Mouse (Mus musculus) spleen, adult 2 months (tissue): ENCODE data around the gene Myo18a. TPM values are rescaled to one million over a fixed set of nuclear protein-coding genes. Genes with fewer than 3 reads are reported as not detected.

Experiments used
- DNase-seq, 2 experiments: peaks; one replicate each; pipeline versions ENCODE4 v3.0.0 to v3.0.0-alpha.2; 2012 to 2021; ENCODE audit warnings: low spot score in 2 of 2, low read depth in 1 of 2
- H3K27ac ChIP-seq: fragments of 200-500 bp; 2 replicates; pipeline ENCODE4 v1.5.1; 2012; ENCODE audit warnings: low read length, inconsistent platforms; ENCODE audit not compliant: insufficient read depth
- H3K27me3 ChIP-seq: fragments of 200-500 bp; 2 replicates; pipeline ENCODE4 v1.6.1; 2012; ENCODE audit warnings: mild to moderate bottlenecking, moderate library complexity, low read length, inconsistent platforms; ENCODE audit not compliant: control insufficient read depth, insufficient read depth
- H3K36me3 ChIP-seq: fragments of 200-500 bp; 2 replicates; pipeline ENCODE4 v1.6.1; 2012; ENCODE audit warnings: mild to moderate bottlenecking, low read length, inconsistent platforms; ENCODE audit not compliant: control insufficient read depth, insufficient read depth
- H3K4me1 ChIP-seq: fragments of 200-500 bp; 2 replicates; pipeline ENCODE4 v1.6.1; 2011; ENCODE audit warnings: inconsistent platforms; ENCODE audit not compliant: control insufficient read depth, insufficient read depth, insufficient read length
- H3K4me3 ChIP-seq: fragments of 200-500 bp; 2 replicates; pipeline ENCODE4 v1.5.1; 2011; ENCODE audit warnings: mild to moderate bottlenecking, inconsistent platforms; ENCODE audit not compliant: insufficient read depth, insufficient read length; ENCODE audit errors: extremely low read depth
- CTCF ChIP-seq: fragments of 200-500 bp; IDR thresholded peaks from 2 replicates; pipeline ENCODE4 v1.5.1; 2011; ENCODE audit warnings: mild to moderate bottlenecking, inconsistent platforms; ENCODE audit not compliant: insufficient read depth, insufficient read length, insufficient replicate concordance; ENCODE audit errors: extremely low read depth
- POLR2A ChIP-seq: fragments of 200-500 bp; IDR thresholded peaks from 2 replicates; pipeline ENCODE4 v1.6.1; 2011; ENCODE audit warnings: low read depth, low read length, inconsistent platforms
- WGBS: fragments of 180-500 bp; shearing (Covaris S2); methylation state at CpG from one replicate; pipeline ENCODE4 v1.1.7; 2018; 5-methylcytosine and 5-hydroxymethylcytosine counted together
- polyA plus RNA-seq: library from polyadenylated mRNA; depleted of rRNA; stranded (reverse); fragments of >200 nt; gene quantifications from 2 replicates; pipeline ENCODE4 v1.2.3, GENCODE M21; 2012

Myo18a gene
- polyA plus RNA-seq, 1 experiment = 52.3 TPM

- TF ChIP-seq POLR2A (no peak), CTCF (no peak)
- Histone ChIP-seq H3K4me3 (no peak overlapping the region), H3K4me1 (peaks cover 6% of the 10 kb centered on the region; the same call in 1 of the 2 replicates), H3K27me3 (no peaks in the 10 kb centered on the region), H3K27ac (no peak overlapping the region), H3K36me3 (no peaks in the 10 kb centered on the region)
- no peak for DNase-seq
- 77% methylated on average over 6 of the region's 6 CpGs for WGBS
Observed at GRCm38 (mm10) chr11:77893283-77893682, 130.2 kb downstream of the Myo18a start.

DNA sequence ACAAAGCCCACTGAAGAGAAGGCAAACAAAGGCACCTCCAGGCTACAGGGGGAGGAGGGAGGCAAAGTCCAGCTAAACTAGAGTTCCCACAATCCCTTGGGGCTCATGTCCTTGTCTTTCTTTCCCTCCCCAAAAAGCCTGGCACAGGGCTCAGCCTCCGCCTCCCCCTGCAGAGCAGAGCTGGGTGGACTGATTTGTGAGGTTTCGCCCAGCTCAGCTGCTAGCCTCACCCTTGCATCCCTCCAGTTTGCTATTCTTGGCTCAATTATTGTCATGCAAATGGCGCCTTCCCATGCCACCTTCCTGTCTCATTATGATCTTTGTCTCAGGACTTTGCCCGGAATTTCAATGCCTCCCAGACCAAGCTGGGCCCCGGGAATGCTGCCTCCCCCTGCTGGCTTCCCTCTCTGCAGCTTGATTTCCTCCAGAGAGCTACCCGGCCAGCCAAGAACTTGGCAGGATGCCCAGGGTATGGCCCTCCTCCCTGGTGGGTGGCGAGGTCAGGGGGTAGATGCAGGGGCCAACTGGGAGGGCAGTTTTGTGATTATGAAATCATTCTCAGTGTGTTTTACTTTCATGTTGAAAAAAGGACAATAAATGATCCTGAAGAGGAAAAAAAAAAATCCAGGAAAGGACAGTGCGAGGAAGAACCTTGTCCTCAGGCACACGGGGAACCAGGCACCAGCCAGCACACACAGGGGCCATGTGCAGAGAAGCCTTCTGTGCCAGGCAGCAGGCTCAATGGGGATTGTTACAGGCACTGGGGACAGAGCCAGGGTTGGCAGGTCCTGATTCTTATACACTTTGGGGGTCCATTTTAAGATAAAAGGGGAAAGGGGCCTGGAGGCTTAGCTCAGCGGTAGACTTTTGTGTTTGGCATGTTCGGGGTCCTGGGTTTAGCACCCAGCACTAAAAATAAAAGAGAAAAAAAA, 131.0 kb downstream of the Myo18a start, which contains the start of gene Pipox:
Pipox (minus strand) TSS at position 310 of the 932 bp plus-strand sequence.
- no peak within 1 kb of the TSS for H3K27ac ChIP-seq

DNA sequence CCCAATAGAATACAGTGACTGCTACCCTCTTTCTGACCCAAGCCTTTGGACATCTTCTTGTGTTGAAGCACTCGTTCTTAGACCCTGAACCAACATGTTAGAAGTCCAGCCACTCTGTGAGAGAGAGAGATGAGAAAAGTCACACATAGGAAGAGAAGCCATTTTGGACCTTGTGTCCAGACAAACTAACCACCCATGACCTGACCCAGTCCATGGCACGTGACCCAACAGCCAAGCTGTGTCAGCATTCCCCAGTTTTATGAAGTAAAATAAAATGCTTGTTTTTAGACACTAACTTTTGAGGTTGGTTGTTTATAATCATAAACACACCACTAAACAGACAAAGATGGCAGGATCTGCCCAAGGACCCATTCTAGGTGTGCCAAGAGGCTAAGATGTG, 131.9 kb downstream of the Myo18a start:
- WGBS = 89% methylated on average over 2 of the region's 2 CpGs
- no peaks in the 10 kb centered on the region for H3K36me3 ChIP-seq
- H3K4me1 ChIP-seq = peaks cover 3% of the 10 kb centered on the region; the same call in 1 of the 2 replicates
- no peak for TF ChIP-seq POLR2A
- no peak for TF ChIP-seq CTCF
- no peak for DNase-seq
- H3K27ac ChIP-seq = no peak overlapping the region
- H3K27me3 ChIP-seq = no peaks in the 10 kb centered on the region
- no peak overlapping the region for H3K4me3 ChIP-seq

More for the DNA sequence above, 131.0 kb downstream of the Myo18a start, which contains the start of gene Pipox:
- peaks cover 3% of the 10 kb centered on the region; the same call in 1 of the 2 replicates for H3K4me1 ChIP-seq
- 29% methylated on average over 11 of the region's 11 CpGs for WGBS
- no peak for TF ChIP-seq CTCF
- TF ChIP-seq POLR2A = no peak
- no peak within 1 kb of the TSS for H3K4me3 ChIP-seq
- H3K36me3 ChIP-seq = no peaks in the 10 kb centered on the region
- no peaks in the 10 kb centered on the region for H3K27me3 ChIP-seq
- DNase-seq = peak in 1 of 2 experiments; percentile 41

- 87% methylated on average over 9 of the region's 9 CpGs for WGBS
- Histone ChIP-seq H3K4me3 (no peak overlapping the region), H3K36me3 (no peaks in the 10 kb centered on the region), H3K4me1 (no peaks in the 10 kb centered on the region), H3K27ac (no peak overlapping the region), H3K27me3 (no peaks in the 10 kb centered on the region)
- TF ChIP-seq POLR2A (no peak), CTCF (no peak)
- DNase-seq = no peak
Observed at GRCm38 (mm10) chr11:77896011-77896410, 133.0 kb downstream of the Myo18a start.

DNA sequence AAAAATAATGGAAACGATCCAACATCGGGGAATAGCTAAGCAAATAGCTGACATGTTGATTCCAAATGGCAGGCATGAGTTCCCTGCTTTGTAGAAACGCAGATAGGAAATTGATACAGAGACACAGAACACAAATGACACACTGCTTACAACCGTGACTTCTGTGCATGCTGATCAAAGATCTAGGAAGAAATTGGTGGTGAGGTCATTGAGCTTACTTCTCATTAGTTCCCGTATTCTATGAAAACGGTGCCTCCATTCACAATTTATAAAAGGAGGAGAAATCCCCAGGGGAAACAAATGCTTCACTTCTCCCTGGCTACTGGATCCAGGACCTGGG, 133.4 kb downstream of the Myo18a start:
- Histone ChIP-seq H3K4me3 (no peak overlapping the region), H3K27ac (no peak overlapping the region), H3K27me3 (no peaks in the 10 kb centered on the region), H3K36me3 (no peaks in the 10 kb centered on the region), H3K4me1 (no peaks in the 10 kb centered on the region)
- WGBS = 60% methylated on average over 6 of the region's 6 CpGs
- DNase-seq = no peak
- TF ChIP-seq POLR2A (no peak), CTCF (no peak)

DNA sequence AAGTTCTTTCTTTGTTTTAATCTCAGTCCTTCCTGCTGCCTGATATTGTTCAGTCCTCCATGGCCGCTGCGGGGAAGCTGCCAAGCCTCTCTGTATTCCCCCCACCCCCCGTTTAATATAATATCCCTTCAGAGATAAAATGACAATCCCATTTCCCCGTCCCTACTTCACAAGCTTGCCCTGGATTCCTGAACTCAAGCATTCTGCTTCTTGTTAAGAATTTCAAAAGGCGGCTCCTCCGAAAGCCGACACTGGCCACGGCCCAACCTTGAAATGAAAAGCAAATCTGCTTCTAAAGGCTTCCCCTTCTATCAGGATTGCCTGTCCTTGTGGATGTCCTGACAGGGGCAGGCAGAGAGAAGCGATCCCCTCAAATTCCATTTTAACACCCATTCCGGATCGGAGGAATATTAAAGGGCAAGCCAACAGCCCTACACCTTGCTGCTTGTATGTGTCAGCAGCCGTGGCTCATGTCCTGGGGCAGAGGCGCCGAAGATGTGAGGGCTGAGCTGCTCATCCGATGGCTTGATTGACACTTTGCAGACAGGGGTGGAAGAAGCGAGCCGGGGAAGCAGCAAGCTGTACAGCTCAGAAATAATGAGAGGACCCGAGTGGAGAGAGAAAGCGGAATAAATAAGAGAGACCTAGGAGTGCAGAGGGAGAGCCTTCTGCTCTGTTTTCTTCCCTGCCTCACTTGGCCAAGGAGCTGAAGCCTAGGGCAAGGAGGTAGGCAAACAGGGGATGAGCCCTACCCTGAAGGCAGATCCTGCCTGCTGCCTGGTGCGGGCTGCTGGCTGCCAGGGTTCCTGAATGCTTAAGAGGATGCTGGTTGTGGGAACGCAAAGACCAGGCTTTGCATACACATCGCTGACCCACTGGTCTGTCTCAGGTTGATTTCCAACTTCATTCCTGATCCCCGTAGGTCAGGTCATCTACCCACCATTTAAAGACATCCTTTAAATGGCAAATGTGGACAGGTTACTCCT, 134.1 kb downstream of the Myo18a start:
- H3K4me3 ChIP-seq = no peak overlapping the region
- TF ChIP-seq CTCF (no peak), POLR2A (no peak)
- WGBS = 45% methylated on average over 23 of the region's 23 CpGs
- H3K27me3 ChIP-seq = no peaks in the 10 kb centered on the region
- no peak for DNase-seq
- no peak overlapping the region for H3K27ac ChIP-seq
- H3K36me3 ChIP-seq = no peaks in the 10 kb centered on the region
- H3K4me1 ChIP-seq = no peaks in the 10 kb centered on the region
